10 mouse cellular contexts compared by ENCODE assay signal in the genomic region with DNA sequence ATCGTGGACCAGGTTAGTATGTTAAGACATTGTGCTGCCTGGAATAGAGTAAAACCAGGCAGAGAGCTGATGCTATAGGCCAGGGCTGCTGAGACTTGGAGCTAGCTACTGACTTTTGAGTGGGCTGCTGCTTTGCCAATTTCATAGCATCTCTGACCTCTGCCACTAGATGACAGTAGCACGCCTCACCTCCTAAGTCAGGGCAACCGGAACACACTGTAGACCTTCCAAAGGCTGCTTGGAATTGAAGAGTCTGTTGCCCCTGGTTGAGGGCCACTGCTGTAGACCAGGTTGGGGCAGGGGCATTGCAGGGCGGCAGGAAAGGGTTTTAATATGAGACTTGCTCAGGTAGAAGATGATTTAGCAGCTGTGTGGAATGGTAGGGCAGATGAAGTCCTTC. TPM values are rescaled to one million over a fixed set of nuclear protein-coding genes. Genes with fewer than 3 reads are reported as not detected.
DNase-seq lines count a peak whose midpoint lies in the region; ATAC-seq and TF ChIP-seq lines count a peak whose summit lies in the region.
"Had no signal": no experiment of that assay in that cellular context is flagged by ENCODE, and none has a peak within 500 bp of the region (broad histone marks: within the 10 kb centered on the region; RNA-seq: fewer than 3 reads in every experiment).

No protein-coding gene starts in this region.

- 85% methylated on average over 4 of the region's 4 CpGs for WGBS in lung, embryonic 14.5 days

- DNase-seq in gastrocnemius, postnatal 14 days, result peak; percentile 20
- DNase-seq in gastrocnemius, adult 8-10 months (ENCODE audit: low spot score in 2 of 2), result no peak
- peak; percentile 34 for DNase-seq in lung, embryonic 14.5 days
- DNase-seq in lung, adult 18-20 months, result no peak
- peak; percentile 60 to 66 for DNase-seq in heart, postnatal 10 days
- peak; percentile 40 to 47 for DNase-seq in thymus, postnatal 10 days (ENCODE audit: low spot score in 2 of 2)
- no peak for DNase-seq in spleen, postnatal 4 days (ENCODE audit: low spot score in 2 of 2)
- DNase-seq in layer of hippocampus, postnatal 14 days (ENCODE audit: low spot score in 2 of 2), result no peak
- DNase-seq: layer of hippocampus, adult 9-11 months had no signal

- no peak for ATAC-seq in lung, embryonic 14.5 days (ENCODE audit: insufficient read depth)

- H3K36me3 ChIP-seq in lung, embryonic 14.5 days (ENCODE audit: insufficient read depth), result peaks cover 56% of the 10 kb centered on the region

- intact Hi-C loops in gastrocnemius, postnatal 14 days (cut with DNase I; ENCODE audit: low total_unique reads), result no loop called here
- intact Hi-C loops in heart, postnatal 10 days (cut with DNase I), result loop anchor here (5.0 kb wide), 1 partner anchor 243 kb away; no protein-coding TSS in a partner anchor

- peak; percentile 57 for TF ChIP-seq CTCF in lung, embryonic 14.5 days (IDR thresholded peaks at IDR 0.05; ENCODE audit: low read depth)

- no peak overlapping the region for H3K4me2 ChIP-seq in lung, embryonic 14.5 days
- H3K4me2 ChIP-seq: embryonic facial prominence, embryonic 13.5 days had no signal

- H3K4me3 ChIP-seq in lung, embryonic 14.5 days (ENCODE audit: low read depth, low read length), result no peak overlapping the region
- H3K4me3 ChIP-seq: embryonic facial prominence, embryonic 13.5 days had no signal

- no peaks in the 10 kb centered on the region for H3K4me1 ChIP-seq in lung, embryonic 14.5 days (ENCODE audit: insufficient read depth)
- H3K4me1 ChIP-seq: embryonic facial prominence, embryonic 13.5 days had no signal

- H3K9me3 ChIP-seq in lung, embryonic 14.5 days (ENCODE audit: low read depth, low read length), result no peaks in the 10 kb centered on the region
- H3K9me3 ChIP-seq: embryonic facial prominence, embryonic 13.5 days had no signal

- no peak overlapping the region for H3K27ac ChIP-seq in lung, embryonic 14.5 days (ENCODE audit: low read depth)
- H3K27ac ChIP-seq: embryonic facial prominence, embryonic 13.5 days had no signal

- no peak overlapping the region for H3K9ac ChIP-seq in lung, embryonic 14.5 days
- H3K9ac ChIP-seq: embryonic facial prominence, embryonic 13.5 days had no signal

- H3K27me3 ChIP-seq in lung, embryonic 14.5 days (ENCODE audit: insufficient read depth, low read length), result no peaks in the 10 kb centered on the region
- H3K27me3 ChIP-seq: embryonic facial prominence, embryonic 13.5 days had no signal

RNA-seq across cellular contexts. Expression of a gene that starts 47.5 kb away (rescaled TPM):
- 1 to 10 TPM; 7.6 to 8.4 TPM for total RNA-seq in gastrocnemius, postnatal 14 days (2021)
- 1 to 10 TPM; 6.1 to 6.6 (median 6.2) TPM for total RNA-seq in gastrocnemius, adult 8-10 months (2022)
- polyA plus RNA-seq in lung, embryonic 14.5 days (2014; fragmentation: Nextera tagmentation; extraction: Ambion mirVana), result 34.1 and 34.6 TPM in 2 replicates
- 10 to 100 TPM; 20.4 to 21.3 TPM for total RNA-seq in heart, postnatal 10 days (2021)
- total RNA-seq in layer of hippocampus, postnatal 14 days (2021), result 10 to 100 TPM; 13.5 to 14.6 TPM

Comparison
In these comparisons a context has a peak if more than half of its experiments do, and no peak if none do; other contexts are left out.
1. DNase-seq: peak in gastrocnemius, postnatal 14 days (single experiment), lung, embryonic 14.5 days (single experiment), heart, postnatal 10 days (2 of 2) and thymus, postnatal 10 days (2 of 2); none in gastrocnemius, adult 8-10 months (0 of 2), lung, adult 18-20 months (0 of 2), spleen, postnatal 4 days (0 of 2) and layer of hippocampus, postnatal 14 days (0 of 2).